Mouse (Mus musculus) lung, postnatal 4 days (tissue): ENCODE measurements around the gene Csde1.

Source experiments
- DNase-seq, 2 experiments: peaks; one replicate each; pipeline ENCODE4 v3.0.0; 2021

Csde1 gene

GRCm38 (mm10) chr3:103066927-103067326 lies 46.7 kb downstream of the Csde1 start:
- no peak for DNase-seq

- no peak for DNase-seq
Observed at GRCm38 (mm10) chr3:103068971-103069370, 48.7 kb downstream of the Csde1 start.

- DNase-seq, result no peak
Observed at GRCm38 (mm10) chr3:103073771-103074170, 53.5 kb downstream of the Csde1 start, which contains the start of gene Ampd1. Ampd1 (plus strand) TSS chr3:103074014.

- no peak for DNase-seq
Observed at GRCm38 (mm10) chr3:103075871-103076270, 55.6 kb downstream of the Csde1 start.

- no peak for DNase-seq
Observed at GRCm38 (mm10) chr3:103076476-103076875, 56.2 kb downstream of the Csde1 start.

GRCm38 (mm10) chr3:103079301-103079700 lies 59.1 kb downstream of the Csde1 start:
- no peak for DNase-seq

GRCm38 (mm10) chr3:103081051-103081450 lies 60.8 kb downstream of the Csde1 start:
- no peak for DNase-seq

GRCm38 (mm10) chr3:103081861-103082453 lies 61.7 kb downstream of the Csde1 start:
- no peak for DNase-seq

GRCm38 (mm10) chr3:103082761-103083160 lies 62.5 kb downstream of the Csde1 start:
- DNase-seq, result no peak

- DNase-seq, result no peak
Observed at GRCm38 (mm10) chr3:103085986-103086385, 65.8 kb downstream of the Csde1 start.

- DNase-seq, result no peak
Observed at GRCm38 (mm10) chr3:103091753-103092152, 71.5 kb downstream of the Csde1 start.

GRCm38 (mm10) chr3:103098662-103099061 lies 78.4 kb downstream of the Csde1 start:
- peak in 1 of 2 experiments; percentile 29 for DNase-seq

- DNase-seq, result no peak
Observed at GRCm38 (mm10) chr3:103099667-103100066, 79.4 kb downstream of the Csde1 start.

- no peak for DNase-seq
Observed at GRCm38 (mm10) chr3:103100735-103101134, 80.5 kb downstream of the Csde1 start.

- no peak for DNase-seq
Observed at GRCm38 (mm10) chr3:103101194-103101593, 81.0 kb downstream of the Csde1 start.

- DNase-seq, result peak in 1 of 2 experiments; percentile 33
Observed at GRCm38 (mm10) chr3:103101909-103102308, 81.7 kb downstream of the Csde1 start.

GRCm38 (mm10) chr3:103102454-103103390 lies 82.5 kb downstream of the Csde1 start, which contains the start of gene Dennd2c:
Dennd2c (plus strand) TSS chr3:103102604.
- DNase-seq, result peak; percentile 96 to 99
